Mouse (Mus musculus): Measurements from ENCODE around the gene Serinc2. TPM values are rescaled to one million over a fixed set of nuclear protein-coding genes. Genes with fewer than 3 reads are reported as not detected.

Serinc2 gene
- polyA plus RNA-seq, 1 experiment from 2014 or later, result 47.3 TPM

DNA sequence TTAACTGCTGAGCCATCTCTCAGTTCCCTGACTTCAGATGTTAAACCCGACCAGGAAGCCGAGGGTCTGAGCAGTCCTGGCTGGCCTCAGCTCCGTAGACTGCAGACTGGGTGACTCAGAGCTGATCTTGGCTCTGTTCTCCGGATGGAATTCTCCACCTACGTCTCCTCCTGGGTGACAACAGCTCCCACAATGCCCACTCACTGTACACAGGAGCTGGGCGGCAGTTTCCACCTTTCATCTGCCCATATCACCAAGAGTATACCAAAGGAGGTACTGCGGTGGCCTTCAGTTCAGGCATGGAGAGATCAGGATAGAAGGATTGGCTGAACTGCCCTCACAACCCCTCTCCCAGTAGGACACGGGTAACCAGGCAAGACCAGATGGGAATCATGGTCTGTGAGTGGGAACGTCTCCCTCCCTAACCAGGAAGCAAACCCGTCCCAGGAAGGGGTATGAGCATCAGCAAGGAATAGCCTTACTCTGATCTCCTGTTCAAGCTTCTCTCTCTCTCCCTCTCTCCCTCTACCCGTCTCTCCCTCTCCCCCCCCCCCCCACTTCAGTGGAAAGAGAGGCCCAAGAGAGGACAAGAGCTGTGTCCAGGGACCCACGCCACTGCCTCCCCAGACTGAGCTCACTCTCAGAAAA is 5.2 kb downstream of the Serinc2 start:
- peak; percentile 34; the same call in 1 of the 2 replicates for ATAC-seq (ENCODE audit: insufficient read depth, low FRiP score)
- H3K27ac ChIP-seq (ENCODE audit: low read length), result peak overlapping the region; percentile 12
- peaks cover 10% of the 10 kb centered on the region; the same call in 1 of the 2 replicates for H3K27me3 ChIP-seq (ENCODE audit: control insufficient read depth, insufficient read depth, low read length)
- WGBS, result 16% methylated on average over 12 of the region's 12 CpGs
- H3K36me3 ChIP-seq (ENCODE audit: control insufficient read depth, insufficient read depth, low read length), result no peaks in the 10 kb centered on the region
- peak overlapping the region; percentile 71 for H3K4me3 ChIP-seq (replicated peaks; ENCODE audit: low read length)
- H3K9ac ChIP-seq (ENCODE audit: low read length), result peak overlapping the region; percentile 81
- H3K4me2 ChIP-seq (ENCODE audit: low read depth, low read length), result peak overlapping the region; percentile 91
- H3K9me3 ChIP-seq (replicated peaks; ENCODE audit: control insufficient read depth, low read length), result no peaks in the 10 kb centered on the region
- peaks cover 7% of the 10 kb centered on the region for H3K4me1 ChIP-seq (ENCODE audit: control insufficient read depth, insufficient read depth, low read length)

DNA sequence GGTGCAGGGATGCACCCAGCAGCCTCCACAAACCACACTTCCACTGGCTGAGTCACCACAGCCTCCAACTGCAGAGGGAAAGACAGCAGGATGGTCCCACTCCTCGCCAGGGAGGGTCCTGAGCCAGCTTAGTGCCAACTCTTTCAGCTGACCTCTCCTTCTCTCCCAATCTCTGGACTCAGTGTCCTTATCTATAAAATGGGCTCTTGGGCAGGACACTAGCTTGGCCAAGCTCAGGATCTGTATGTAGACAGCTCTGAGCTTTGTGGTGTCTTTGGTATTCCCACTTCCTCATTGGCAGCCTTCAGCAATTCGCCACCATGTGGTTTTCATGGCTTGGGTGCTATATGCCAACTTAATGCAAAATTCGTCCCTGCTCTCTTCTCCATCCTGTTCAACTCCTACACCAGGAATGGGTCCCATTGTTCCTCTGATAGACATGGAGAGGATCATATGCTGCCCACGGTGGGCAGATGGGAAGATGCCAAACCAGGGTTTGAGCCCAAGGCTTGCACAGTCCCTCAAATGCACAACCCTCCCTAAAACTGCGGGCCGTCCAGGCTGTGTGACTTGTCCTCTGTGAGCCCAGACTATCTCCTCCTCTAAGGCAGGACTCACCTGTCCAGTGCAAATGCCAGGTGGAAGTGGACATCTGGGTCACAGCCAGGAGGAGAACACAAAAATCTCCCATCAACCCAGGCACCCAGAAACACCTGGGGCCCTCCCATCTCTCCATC is 8.2 kb downstream of the Serinc2 start:
- no peak for ATAC-seq (ENCODE audit: insufficient read depth, low FRiP score)
- no peaks in the 10 kb centered on the region for H3K36me3 ChIP-seq (ENCODE audit: control insufficient read depth, insufficient read depth, low read length)
- no peaks in the 10 kb centered on the region for H3K9me3 ChIP-seq (replicated peaks; ENCODE audit: control insufficient read depth, low read length)
- no peak overlapping the region for H3K4me3 ChIP-seq (replicated peaks; ENCODE audit: low read length)
- no peak overlapping the region for H3K27ac ChIP-seq (ENCODE audit: low read length)
- no peak overlapping the region for H3K9ac ChIP-seq (ENCODE audit: low read length)
- H3K4me2 ChIP-seq (ENCODE audit: low read depth, low read length), result no peak overlapping the region
- H3K4me1 ChIP-seq (ENCODE audit: control insufficient read depth, insufficient read depth, low read length), result peaks cover 14% of the 10 kb centered on the region
- WGBS, result 81% methylated on average over 6 of the region's 6 CpGs
- peaks cover 9% of the 10 kb centered on the region; the same call in 1 of the 2 replicates for H3K27me3 ChIP-seq (ENCODE audit: control insufficient read depth, insufficient read depth, low read length)

DNA sequence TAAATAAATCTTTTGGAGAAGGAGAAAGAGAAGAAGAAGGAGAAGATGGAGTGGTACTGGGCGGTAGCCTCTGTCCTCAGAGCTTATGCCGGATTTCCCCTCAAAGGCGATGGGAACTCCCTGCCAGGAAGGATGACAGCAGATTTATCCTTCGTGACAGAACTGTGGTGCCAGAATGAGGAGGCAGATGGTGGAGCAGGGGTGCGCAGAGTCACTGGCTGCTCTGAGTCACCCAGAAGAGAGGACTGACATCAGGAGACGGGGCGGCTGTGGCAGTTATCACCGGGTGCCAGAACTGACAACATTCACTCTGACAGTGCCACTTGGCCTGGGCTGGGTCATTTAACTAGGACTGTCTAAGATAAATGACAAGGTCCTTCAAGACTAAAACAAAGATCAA is 8.9 kb downstream of the Serinc2 start:
- no peak overlapping the region for H3K4me2 ChIP-seq (ENCODE audit: low read depth, low read length)
- H3K9ac ChIP-seq (ENCODE audit: low read length), result no peak overlapping the region
- peaks cover 14% of the 10 kb centered on the region for H3K4me1 ChIP-seq (ENCODE audit: control insufficient read depth, insufficient read depth, low read length)
- no peak overlapping the region for H3K27ac ChIP-seq (ENCODE audit: low read length)
- no peak for ATAC-seq (ENCODE audit: insufficient read depth, low FRiP score)
- WGBS, result 80% methylated on average over 8 of the region's 8 CpGs
- H3K9me3 ChIP-seq (replicated peaks; ENCODE audit: control insufficient read depth, low read length), result no peaks in the 10 kb centered on the region
- H3K4me3 ChIP-seq (replicated peaks; ENCODE audit: low read length), result no peak overlapping the region
- H3K27me3 ChIP-seq (ENCODE audit: control insufficient read depth, insufficient read depth, low read length), result peaks cover 3% of the 10 kb centered on the region; the same call in 1 of the 2 replicates
- H3K36me3 ChIP-seq (ENCODE audit: control insufficient read depth, insufficient read depth, low read length), result no peaks in the 10 kb centered on the region

DNA sequence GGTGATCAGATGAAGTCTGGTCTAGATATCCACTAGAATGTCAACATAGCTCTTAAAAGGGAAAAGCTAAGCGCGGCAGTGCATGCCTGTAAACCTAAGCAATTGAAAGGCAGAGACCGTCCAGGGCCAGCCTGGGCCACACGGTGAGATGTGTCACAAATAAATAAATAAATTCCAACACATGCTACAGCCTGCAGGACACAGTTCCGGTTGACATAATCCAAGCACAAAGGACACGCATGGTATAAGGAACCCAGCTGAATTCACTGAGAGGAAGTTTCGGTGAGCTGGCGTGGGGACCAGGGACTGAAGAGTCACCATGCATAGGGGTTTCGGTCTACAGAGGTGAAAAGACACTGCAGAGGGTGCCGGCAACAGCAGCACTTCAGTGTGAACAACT is 10.3 kb downstream of the Serinc2 start:
- H3K27me3 ChIP-seq (ENCODE audit: control insufficient read depth, insufficient read depth, low read length), result peaks cover 3% of the 10 kb centered on the region; the same call in 1 of the 2 replicates
- H3K4me3 ChIP-seq (replicated peaks; ENCODE audit: low read length), result no peak overlapping the region
- ATAC-seq (ENCODE audit: insufficient read depth, low FRiP score), result no peak
- 73% methylated on average over 10 of the region's 10 CpGs for WGBS
- no peak overlapping the region for H3K9ac ChIP-seq (ENCODE audit: low read length)
- 0 out of 2 replicates have a peak overlapping the region, but pooled peaks have one; percentile 19 for H3K27ac ChIP-seq (ENCODE audit: low read length)
- peaks cover 16% of the 10 kb centered on the region for H3K4me1 ChIP-seq (ENCODE audit: control insufficient read depth, insufficient read depth, low read length)
- no peaks in the 10 kb centered on the region for H3K9me3 ChIP-seq (replicated peaks; ENCODE audit: control insufficient read depth, low read length)
- H3K4me2 ChIP-seq (ENCODE audit: low read depth, low read length), result no peak overlapping the region
- H3K36me3 ChIP-seq (ENCODE audit: control insufficient read depth, insufficient read depth, low read length), result no peaks in the 10 kb centered on the region

DNA sequence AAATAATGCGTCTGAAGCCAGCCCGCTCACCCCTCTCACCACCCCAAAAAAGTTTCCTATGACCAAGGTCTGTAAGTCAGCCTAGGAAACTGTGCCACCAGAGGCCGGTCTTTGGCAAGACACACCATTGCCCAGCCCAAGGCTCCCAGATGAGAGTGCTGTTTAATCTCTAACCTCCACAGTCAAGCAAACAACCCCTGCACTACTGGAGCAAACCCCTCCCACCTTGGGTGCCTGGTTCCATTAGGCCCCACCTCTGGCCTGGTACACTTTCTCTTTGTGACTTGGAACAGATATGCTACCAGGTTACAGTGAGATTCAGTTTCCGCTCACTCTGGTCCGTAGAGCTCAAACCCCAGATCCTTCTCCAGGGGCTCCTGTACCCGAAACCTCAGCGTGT is 11.9 kb downstream of the Serinc2 start:
- Histone ChIP-seq H3K9ac (ENCODE audit: low read length) (peak overlapping the region; percentile 26; the same call in 1 of the 2 replicates), H3K36me3 (ENCODE audit: control insufficient read depth, insufficient read depth, low read length) (no peaks in the 10 kb centered on the region), H3K4me2 (ENCODE audit: low read depth, low read length) (peak overlapping the region; percentile 35), H3K27me3 (ENCODE audit: control insufficient read depth, insufficient read depth, low read length) (peaks cover 3% of the 10 kb centered on the region; the same call in 1 of the 2 replicates), H3K4me3 (replicated peaks; ENCODE audit: low read length) (peak overlapping the region; percentile 18; the same call in 1 of the 2 replicates), H3K4me1 (ENCODE audit: control insufficient read depth, insufficient read depth, low read length) (0 out of 2 replicates have a peak, but pooled peaks cover 12% of the 10 kb centered on the region), H3K27ac (ENCODE audit: low read length) (peak overlapping the region; percentile 60), H3K9me3 (replicated peaks; ENCODE audit: control insufficient read depth, low read length) (no peaks in the 10 kb centered on the region)
- 58% methylated on average over 7 of the region's 7 CpGs for WGBS
- ATAC-seq (ENCODE audit: insufficient read depth, low FRiP score), result peak; percentile 81

DNA sequence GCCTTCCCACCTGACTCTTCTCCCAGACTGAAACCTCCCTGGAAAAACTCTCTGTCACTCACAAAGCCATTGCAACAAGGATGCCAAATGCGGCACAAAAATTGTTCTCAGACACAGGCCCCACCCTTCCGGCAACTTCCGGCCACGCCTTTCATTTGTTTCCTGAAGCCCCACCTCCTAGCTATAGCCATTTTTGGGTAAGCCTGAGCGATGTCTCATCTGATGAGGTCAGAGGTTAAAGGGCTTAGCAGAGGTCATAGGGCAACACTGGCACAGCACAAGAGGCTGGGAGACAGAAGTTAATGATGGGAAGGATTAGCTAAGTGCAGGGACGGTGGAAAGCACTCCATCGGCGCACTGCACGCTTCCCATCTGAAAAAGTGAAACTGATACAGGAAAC is 12.4 kb downstream of the Serinc2 start:
- Histone ChIP-seq H3K4me2 (ENCODE audit: low read depth, low read length) (peak overlapping the region; percentile 35), H3K9me3 (replicated peaks; ENCODE audit: control insufficient read depth, low read length) (no peaks in the 10 kb centered on the region), H3K27ac (ENCODE audit: low read length) (peak overlapping the region; percentile 60; the same call in 1 of the 2 replicates), H3K36me3 (ENCODE audit: control insufficient read depth, insufficient read depth, low read length) (no peaks in the 10 kb centered on the region), H3K9ac (ENCODE audit: low read length) (peak overlapping the region; percentile 26; the same call in 1 of the 2 replicates), H3K27me3 (ENCODE audit: control insufficient read depth, insufficient read depth, low read length) (peaks cover 3% of the 10 kb centered on the region; the same call in 1 of the 2 replicates), H3K4me1 (ENCODE audit: control insufficient read depth, insufficient read depth, low read length) (0 out of 2 replicates have a peak, but pooled peaks cover 12% of the 10 kb centered on the region), H3K4me3 (replicated peaks; ENCODE audit: low read length) (peak overlapping the region; percentile 18; the same call in 1 of the 2 replicates)
- 39% methylated on average over 9 of the region's 9 CpGs for WGBS
- peak; percentile 12; the same call in 1 of the 2 replicates for ATAC-seq (ENCODE audit: insufficient read depth, low FRiP score)

DNA sequence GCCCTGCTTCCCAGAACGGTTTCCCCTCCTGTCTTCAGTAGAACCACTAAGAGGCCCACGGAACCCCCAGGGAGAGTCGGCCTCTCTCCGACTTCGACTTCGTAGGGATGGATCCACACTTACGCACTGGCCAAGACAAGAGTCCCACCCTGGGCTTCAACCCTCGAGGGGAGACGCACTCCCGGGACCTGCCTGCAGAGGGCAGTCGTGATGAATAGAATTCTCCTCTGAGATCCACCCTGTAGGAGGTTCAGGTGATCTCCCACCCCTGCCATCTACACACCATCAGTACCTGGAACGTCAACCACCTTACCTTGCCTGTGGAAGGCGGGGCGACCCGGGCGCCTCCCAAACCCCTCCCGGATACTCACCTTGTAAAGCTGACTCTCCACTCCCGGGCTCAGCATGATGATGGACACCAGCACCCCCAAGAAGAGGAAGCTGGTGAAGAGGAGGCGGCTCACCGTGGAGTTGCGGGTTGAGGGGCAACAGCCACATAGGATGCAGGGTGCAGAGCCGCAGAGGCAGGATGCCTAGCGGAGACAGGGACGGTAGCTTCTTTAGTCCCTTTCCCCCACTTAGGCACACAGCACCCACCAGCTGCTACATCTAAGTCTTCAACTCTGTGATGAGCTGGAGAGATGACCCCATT is 14.2 kb downstream of the Serinc2 start:
- Histone ChIP-seq H3K27ac (ENCODE audit: low read length) (no peak overlapping the region), H3K9ac (ENCODE audit: low read length) (no peak overlapping the region), H3K9me3 (replicated peaks; ENCODE audit: control insufficient read depth, low read length) (no peaks in the 10 kb centered on the region), H3K4me3 (replicated peaks; ENCODE audit: low read length) (no peak overlapping the region), H3K36me3 (ENCODE audit: control insufficient read depth, insufficient read depth, low read length) (no peaks in the 10 kb centered on the region), H3K4me2 (ENCODE audit: low read depth, low read length) (no peak overlapping the region), H3K4me1 (ENCODE audit: control insufficient read depth, insufficient read depth, low read length) (0 out of 2 replicates have a peak, but pooled peaks cover 12% of the 10 kb centered on the region), H3K27me3 (ENCODE audit: control insufficient read depth, insufficient read depth, low read length) (peaks cover 3% of the 10 kb centered on the region; the same call in 1 of the 2 replicates)
- no peak for ATAC-seq (ENCODE audit: insufficient read depth, low FRiP score)
- WGBS, result 22% methylated on average over 24 of the region's 24 CpGs

DNA sequence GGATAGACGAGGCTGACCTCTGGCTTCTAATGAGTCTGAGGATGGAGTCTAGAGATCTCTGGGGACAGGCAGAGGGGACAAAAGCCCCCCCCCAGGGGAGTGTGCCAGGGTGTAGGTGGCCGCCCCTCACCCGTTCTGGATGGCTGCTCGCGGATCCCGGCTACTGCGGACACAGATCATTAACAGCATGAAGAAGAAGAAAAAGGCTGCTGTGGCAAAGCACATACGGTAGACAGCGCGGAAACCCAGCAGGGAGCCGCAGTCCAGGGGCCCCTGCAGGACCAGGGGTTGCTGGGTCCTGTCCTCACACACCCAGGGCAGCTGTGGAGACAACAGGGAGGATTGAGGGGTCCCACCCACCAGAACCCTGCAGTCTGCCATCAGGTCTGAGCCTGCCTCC is 14.9 kb downstream of the Serinc2 start:
- no peak overlapping the region for H3K4me2 ChIP-seq (ENCODE audit: low read depth, low read length)
- H3K27me3 ChIP-seq (ENCODE audit: control insufficient read depth, insufficient read depth, low read length), result peaks cover 3% of the 10 kb centered on the region; the same call in 1 of the 2 replicates
- no peak overlapping the region for H3K4me3 ChIP-seq (replicated peaks; ENCODE audit: low read length)
- H3K9ac ChIP-seq (ENCODE audit: low read length), result no peak overlapping the region
- 0 out of 2 replicates have a peak, but pooled peaks cover 12% of the 10 kb centered on the region for H3K4me1 ChIP-seq (ENCODE audit: control insufficient read depth, insufficient read depth, low read length)
- ATAC-seq (ENCODE audit: insufficient read depth, low FRiP score), result no peak
- WGBS, result 45% methylated on average over 11 of the region's 11 CpGs
- H3K9me3 ChIP-seq (replicated peaks; ENCODE audit: control insufficient read depth, low read length), result no peaks in the 10 kb centered on the region
- no peaks in the 10 kb centered on the region for H3K36me3 ChIP-seq (ENCODE audit: control insufficient read depth, insufficient read depth, low read length)
- H3K27ac ChIP-seq (ENCODE audit: low read length), result no peak overlapping the region
